Mouse (Mus musculus): ENCODE results near the gene Wapl. TPM values are rescaled to one million over a fixed set of nuclear protein-coding genes. Genes with fewer than 3 reads are reported as not detected.
A peak's percentile ranks its signal among the peaks of the same experiment; 100 is the strongest.

Wapl gene
- total and polyA plus RNA-seq, 3 experiments, result 80.4 to 221 (median 100) TPM

GRCm38 (mm10) chr14:34644140-34644539, 29.6 kb upstream of the Wapl start:
- no peaks in the 10 kb centered on the region for H3K9me3 ChIP-seq (replicated peaks; ENCODE audit: insufficient read depth, low read length)
- H3K36me3 ChIP-seq (ENCODE audit: control insufficient read depth in 1 of 2, insufficient read depth in 2 of 2, low read length in 2 of 2), result peaks cover 0 to 7% of the 10 kb centered on the region in 2 experiments; a peak in 2 of 4 replicates
- no peak for TF ChIP-seq MYB (IDR thresholded peaks at IDR 0.05; ENCODE audit: low read depth, low read length)
- TF ChIP-seq SIN3A (IDR thresholded peaks at IDR 0.05; ENCODE audit: low read length), result no peak
- no peak overlapping the region for H3K4me3 ChIP-seq (ENCODE audit: control insufficient read depth in 1 of 2, insufficient read depth in 1 of 2, low read depth in 2 of 2, low read length in 2 of 2)
- no peak overlapping the region for H3K9ac ChIP-seq (ENCODE audit: control insufficient read depth, low read depth, low read length, poor library complexity, severe bottlenecking)
- DNase-seq (ENCODE audit: low read depth, low spot score), result no peak
- no peak overlapping the region for H3K27ac ChIP-seq (ENCODE audit: control insufficient read depth, low read depth, low read length)
- H3K4me1 ChIP-seq (ENCODE audit: control insufficient read depth in 1 of 2, insufficient read depth in 2 of 2, low read length in 2 of 2), result peaks cover 2 to 6% of the 10 kb centered on the region in 2 experiments; a peak in 3 of 4 replicates
- H3K27me3 ChIP-seq (ENCODE audit: control insufficient read depth in 1 of 2, insufficient read depth in 2 of 2, low read length in 2 of 2), result no peaks in the 10 kb centered on the region
- H3K79me2 ChIP-seq (ENCODE audit: control insufficient read depth, insufficient read depth, low read length, poor library complexity), result no peaks in the 10 kb centered on the region

GRCm38 (mm10) chr14:34647870-34648475, 25.8 kb upstream of the Wapl start:
- TF ChIP-seq UBTF (IDR thresholded peaks at IDR 0.05; ENCODE audit: borderline replicate concordance, insufficient read depth, low read depth, low read length) (no peak), EP300 (IDR thresholded peaks at IDR 0.05; ENCODE audit: low read depth in 1 of 2, low read length in 2 of 2) (peak in 1 of 2 experiments; percentile 29; a peak in 1 of 4 replicates), ELF1 (IDR thresholded peaks at IDR 0.05; ENCODE audit: low read depth, low read length) (peak; percentile 19; the same call in 1 of the 2 replicates)
- H3K9me3 ChIP-seq (replicated peaks; ENCODE audit: insufficient read depth, low read length), result no peaks in the 10 kb centered on the region
- no peak overlapping the region for H3K4me3 ChIP-seq (ENCODE audit: control insufficient read depth in 1 of 2, insufficient read depth in 1 of 2, low read depth in 2 of 2, low read length in 2 of 2)
- H3K36me3 ChIP-seq (ENCODE audit: control insufficient read depth in 1 of 2, insufficient read depth in 2 of 2, low read length in 2 of 2), result peaks cover 0 to 6% of the 10 kb centered on the region in 2 experiments; a peak in 2 of 4 replicates
- H3K9ac ChIP-seq (ENCODE audit: control insufficient read depth, low read depth, low read length, poor library complexity, severe bottlenecking), result no peak overlapping the region
- peak; percentile 75 for DNase-seq (ENCODE audit: low read depth, low spot score)
- peaks cover 0 to 6% of the 10 kb centered on the region in 2 experiments; a peak in 2 of 4 replicates for H3K4me1 ChIP-seq (ENCODE audit: control insufficient read depth in 1 of 2, insufficient read depth in 2 of 2, low read length in 2 of 2)
- no peak overlapping the region for H3K27ac ChIP-seq (ENCODE audit: control insufficient read depth, low read depth, low read length)
- no peaks in the 10 kb centered on the region for H3K27me3 ChIP-seq (ENCODE audit: control insufficient read depth in 1 of 2, insufficient read depth in 2 of 2, low read length in 2 of 2)
- H3K79me2 ChIP-seq (ENCODE audit: control insufficient read depth, insufficient read depth, low read length, poor library complexity), result no peaks in the 10 kb centered on the region

GRCm38 (mm10) chr14:34657131-34657530, 16.6 kb upstream of the Wapl start:
- no peaks in the 10 kb centered on the region for H3K9me3 ChIP-seq (replicated peaks; ENCODE audit: insufficient read depth, low read length)
- H3K79me2 ChIP-seq (ENCODE audit: control insufficient read depth, insufficient read depth, low read length, poor library complexity), result no peaks in the 10 kb centered on the region; the same call in 1 of the 2 replicates
- no peak for DNase-seq (ENCODE audit: low read depth, low spot score)
- no peak overlapping the region for H3K27ac ChIP-seq (ENCODE audit: control insufficient read depth, low read depth, low read length)
- no peaks in the 10 kb centered on the region for H3K27me3 ChIP-seq (ENCODE audit: control insufficient read depth in 1 of 2, insufficient read depth in 2 of 2, low read length in 2 of 2)
- H3K9ac ChIP-seq (ENCODE audit: control insufficient read depth, low read depth, low read length, poor library complexity, severe bottlenecking), result no peak overlapping the region
- TF ChIP-seq MAZ (IDR thresholded peaks at IDR 0.05; ENCODE audit: low read depth, low read length) (no peak), UBTF (IDR thresholded peaks at IDR 0.05; ENCODE audit: borderline replicate concordance, insufficient read depth, low read depth, low read length) (no peak), POLR2AphosphoS2 (IDR thresholded peaks at IDR 0.05; ENCODE audit: low read length) (no peak), TAL1 (IDR thresholded peaks at IDR 0.05; ENCODE audit: low read length) (no peak), ETS1 (IDR thresholded peaks at IDR 0.05; ENCODE audit: low read depth, low read length) (no peak), MAFK (IDR thresholded peaks at IDR 0.05; ENCODE audit: borderline replicate concordance, low read depth, low read length) (no peak), POLR2A (IDR thresholded peaks at IDR 0.05; ENCODE audit: control insufficient read depth in 1 of 2, insufficient read depth in 1 of 2, low read depth in 1 of 2, low read length in 2 of 2, poor library complexity in 1 of 2) (no peak)
- no peak overlapping the region for H3K4me3 ChIP-seq (ENCODE audit: control insufficient read depth in 1 of 2, insufficient read depth in 1 of 2, low read depth in 2 of 2, low read length in 2 of 2)
- 0 out of 4 replicates have a peak, but pooled peaks cover 0 to 2% of the 10 kb centered on the region in 2 experiments for H3K36me3 ChIP-seq (ENCODE audit: control insufficient read depth in 1 of 2, insufficient read depth in 2 of 2, low read length in 2 of 2)
- peaks cover 10 to 24% of the 10 kb centered on the region in 2 experiments for H3K4me1 ChIP-seq (ENCODE audit: control insufficient read depth in 1 of 2, insufficient read depth in 2 of 2, low read length in 2 of 2)
